Mouse (Mus musculus) kidney, adult 2 months (tissue): ENCODE results near the gene Hsd3b7.

ENCODE experiments used
- CTCF ChIP-seq: fragments of 200-500 bp; conservative IDR thresholded peaks from 2 replicates; pipeline ENCODE4 v1.5.1; 2011; ENCODE audit warnings: low read depth, mild to moderate bottlenecking, control low read depth, low read length, moderate library complexity, mixed read lengths; ENCODE audit not compliant: insufficient read depth, insufficient read length
- POLR2A ChIP-seq: fragments of 200-500 bp; IDR thresholded peaks from one replicate; pipeline ENCODE4 v1.6.1; 2011; ENCODE audit warnings: low read depth, low read length, control low read depth

DNA sequence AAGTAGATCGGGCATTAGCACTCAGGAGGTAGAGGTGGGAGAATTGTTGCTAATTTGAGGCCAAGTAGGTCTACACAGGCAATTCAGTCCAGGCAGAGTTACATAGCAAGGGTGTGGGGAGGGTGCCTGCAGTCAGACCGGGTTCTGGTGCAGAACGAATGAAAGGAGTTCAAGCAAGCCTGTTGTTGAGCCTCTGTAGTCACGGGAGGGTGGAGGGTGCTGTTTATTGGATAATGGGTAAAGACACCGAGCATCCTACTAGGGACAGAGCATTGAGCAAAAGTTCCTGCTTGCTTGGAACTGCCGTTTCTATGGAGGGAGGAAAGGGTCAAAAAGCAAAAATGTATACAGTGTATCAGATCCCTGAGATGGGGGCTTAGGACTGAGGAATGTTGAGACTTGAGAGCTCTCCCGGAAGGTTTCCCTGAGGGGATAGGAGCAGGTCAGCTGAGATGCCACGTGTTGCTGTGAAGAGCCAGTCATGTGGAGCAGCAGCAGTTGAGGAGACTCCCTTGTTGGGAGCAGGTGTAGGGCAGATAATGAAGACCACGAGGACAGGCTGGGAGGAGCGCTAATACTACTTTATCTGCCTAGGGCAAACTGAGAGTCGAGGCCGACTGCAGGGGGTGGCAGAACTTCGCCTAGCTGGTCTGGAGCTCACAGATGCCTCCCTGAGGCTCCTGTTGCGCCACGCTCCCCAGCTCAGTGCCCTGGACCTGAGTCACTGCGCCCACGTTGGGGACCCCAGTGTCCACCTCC, 33.4 kb upstream of the Hsd3b7 start:
- TF ChIP-seq CTCF: no peak
- TF ChIP-seq POLR2A: no peak
